Mouse (Mus musculus) layer of hippocampus, adult 2 months (tissue): ENCODE results near the gene Gm10643. TPM values are rescaled to one million over a fixed set of nuclear protein-coding genes. Genes with fewer than 3 reads are reported as not detected.

Experiments used
- DNase-seq, 2 experiments: peaks; one replicate each; pipeline ENCODE4 v3.0.0; 2022; ENCODE audit warnings: low spot score in 2 of 2
- H3K27ac ChIP-seq: fragments of 200-600 bp; 2 replicates; pipeline ENCODE4 v1.8.1; 2022
- H3K4me3 ChIP-seq: fragments of 200-600 bp; 2 replicates; pipeline ENCODE4 v1.8.1; 2022; ENCODE audit warnings: mild to moderate bottlenecking
- CTCF ChIP-seq: fragments of 200-600 bp; conservative IDR thresholded peaks from 2 replicates; pipeline ENCODE4 v1.8.1; 2022; ENCODE audit warnings: antibody characterized with exemption, mild to moderate bottlenecking, moderate library complexity
- microRNA-seq, 2 experiments: library from miRNA; unstranded; fragments of <30 nt; microRNA quantifications; one replicate each; pipeline ENCODE4 v1.2.0; 2021
- total RNA-seq, 2 experiments: library from RNA; stranded (reverse); gene quantifications; 2 replicates each; pipeline ENCODE4 v1.2.3; 2021

The Gm10643 gene
- total RNA-seq, 2 experiments from 2014 or later, result 4.2 to 6.7 TPM

- no peak for TF ChIP-seq CTCF
- no peak overlapping the region for H3K4me3 ChIP-seq
- no peak for DNase-seq
These were observed 43.4 kb downstream of the Gm10643 start for GRCm38 (mm10) chr8:84021569-84021968.

GRCm38 (mm10) chr8:84021096-84021495 is 43.8 kb downstream of the Gm10643 start, which contains the start of gene Palm3:
TSS of gene Palm3 (plus strand) at chr8:84021471.
- DNase-seq, result no peak
- H3K27ac ChIP-seq, result no peak within 1 kb of the TSS
- TF ChIP-seq CTCF, result no peak
- H3K4me3 ChIP-seq, result no peak within 1 kb of the TSS

More at GRCm38 (mm10) chr8:84021569-84021968, 43.4 kb downstream of the Gm10643 start:
- H3K27ac ChIP-seq, result no peak overlapping the region

- TF ChIP-seq CTCF, result no peak
- Histone ChIP-seq H3K27ac (no peak overlapping the region), H3K4me3 (no peak overlapping the region)
- no peak for DNase-seq
These were observed 45.2 kb downstream of the Gm10643 start for GRCm38 (mm10) chr8:84019738-84020137.

- TF ChIP-seq CTCF, result peak; percentile 23; the same call in 1 of the 2 replicates
- H3K4me3 ChIP-seq, result no peak overlapping the region
- DNase-seq, result no peak
- H3K27ac ChIP-seq, result no peak overlapping the region
These were observed 49.1 kb downstream of the Gm10643 start for GRCm38 (mm10) chr8:84015833-84016232.

Small RNA genes lying within 50 kb of the gene (microRNA-seq; reads per million reads assigned to microRNA genes)
- gene Mir709, result 0 reads per million in 2 experiments

Other genes starting within 250 kb of the Gm10643 start
- 100 to 1,000 TPM; 328 to 329 TPM for gene Adgrl1, start 165.0 kb downstream of the Gm10643 start, total RNA-seq
- gene Gm10644, start 109.9 kb downstream of the Gm10643 start, total RNA-seq, result under 1 TPM; 0.44 to 0.87 TPM
- under 1 TPM; 0.44 to 0.82 TPM for gene Asf1b, start 109.6 kb downstream of the Gm10643 start, total RNA-seq
- gene Prkaca, start 92.1 kb downstream of the Gm10643 start, total RNA-seq, result 100 to 1,000 TPM; 256 to 257 TPM
- 10 to 100 TPM; 40.7 to 41.2 TPM for gene Samd1, start 67.5 kb downstream of the Gm10643 start, total RNA-seq
- under 1 TPM; 0.66 to 0.82 TPM for gene 1700067K01Rik, start 63.6 kb downstream of the Gm10643 start, total RNA-seq
- 1 to 10 TPM in 1 of 2 experiments, not detected in 1; 1.1 TPM for gene 2210011C24Rik, start 53.0 kb downstream of the Gm10643 start, total RNA-seq
- gene Palm3, start 43.7 kb downstream of the Gm10643 start, total RNA-seq, result 1 to 10 TPM; 2.8 TPM
- 1 to 10 TPM; 2.0 TPM for gene Il27ra, start 22.5 kb downstream of the Gm10643 start, total RNA-seq
- not detected for gene Rln3, start 20.1 kb downstream of the Gm10643 start, total RNA-seq
- gene Rfx1, start 1.7 kb upstream of the Gm10643 start, total RNA-seq, result 10 to 100 TPM; 28.7 to 33.3 TPM
- 10 to 100 TPM; 21.2 to 22.5 TPM for gene Dcaf15, start 39.6 kb upstream of the Gm10643 start, total RNA-seq
- gene Podnl1, start 60.9 kb upstream of the Gm10643 start, total RNA-seq, result not detected
- 10 to 100 TPM; 53.2 to 57.8 TPM for gene Cc2d1a, start 82.8 kb upstream of the Gm10643 start, total RNA-seq
- gene 4930432K21Rik, start 82.9 kb upstream of the Gm10643 start, total RNA-seq, result 1 to 10 TPM; 2.1 to 2.9 TPM
- 1 to 10 TPM; 2.6 to 5.0 TPM for gene Nanos3, start 120.1 kb upstream of the Gm10643 start, total RNA-seq
- gene Zswim4, start 171.9 kb upstream of the Gm10643 start, total RNA-seq, result 10 to 100 TPM; 18.0 to 19.3 TPM
- gene D8Ertd738e, start 184.6 kb upstream of the Gm10643 start, total RNA-seq, result 100 to 1,000 TPM; 143 to 146 TPM
- gene Mri1, start 192.2 kb upstream of the Gm10643 start, total RNA-seq, result 10 to 100 TPM; 19.0 to 21.9 TPM
- gene Ccdc130, start 205.2 kb upstream of the Gm10643 start, total RNA-seq, result 10 to 100 TPM; 31.9 to 35.9 TPM